Mouse (Mus musculus) spleen, adult 2 months (tissue): ENCODE measurements around the gene Mettl22.

ENCODE experiments used
- CTCF ChIP-seq: fragments of 200-500 bp; IDR thresholded peaks from 2 replicates; pipeline ENCODE4 v1.5.1; 2011; ENCODE audit warnings: mild to moderate bottlenecking, inconsistent platforms; ENCODE audit not compliant: insufficient read depth, insufficient read length, insufficient replicate concordance; ENCODE audit errors: extremely low read depth
- POLR2A ChIP-seq: fragments of 200-500 bp; IDR thresholded peaks from 2 replicates; pipeline ENCODE4 v1.6.1; 2011; ENCODE audit warnings: low read depth, low read length, inconsistent platforms

DNA sequence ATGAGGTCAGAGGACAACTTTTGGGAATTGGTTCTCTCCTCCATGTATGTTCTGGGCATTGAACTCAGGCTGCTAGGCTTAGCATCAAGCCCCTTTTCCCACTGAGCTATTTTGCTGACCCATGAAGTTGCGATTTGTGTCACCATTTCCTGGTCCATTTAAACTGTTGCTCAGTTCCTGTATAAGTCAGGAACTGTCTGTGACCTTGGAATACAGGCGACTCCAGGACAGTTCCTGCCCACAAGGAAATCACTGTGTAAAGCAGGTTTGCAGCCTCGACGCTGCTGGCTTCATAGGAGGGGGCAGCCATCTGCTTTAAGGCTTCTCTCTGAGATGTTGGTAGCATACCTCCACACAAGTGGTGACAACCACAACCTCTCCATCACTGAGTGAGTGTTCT, 50.7 kb downstream of the Mettl22 start:
- no peak for TF ChIP-seq CTCF
- TF ChIP-seq POLR2A: no peak
